Mouse (Mus musculus) lung, postnatal 0 days (tissue): ENCODE data around the gene Leng8.

Source experiments
- CTCF ChIP-seq: IDR thresholded peaks from 2 replicates; pipeline ENCODE4 v1.5.1; 2016; ENCODE audit warnings: antibody characterized with exemption, mild to moderate bottlenecking
- EP300 ChIP-seq: IDR thresholded peaks from 2 replicates; pipeline ENCODE4 v1.6.1; 2016; ENCODE audit warnings: antibody characterized with exemption, mild to moderate bottlenecking, control low read depth

- no peak for TF ChIP-seq CTCF
- TF ChIP-seq EP300: no peak
These were observed 18.1 kb downstream of the Leng8 start for GRCm38 (mm10) chr7:4154976-4155375.
